Mouse (Mus musculus) 3T3-L1 (cell line): ENCODE results near the gene Sox21.
A peak's percentile ranks its signal among the peaks of the same experiment; 100 is the strongest.

Source experiments
- DNase-seq: peaks from one replicate; pipeline ENCODE4 v3.0.0-alpha.2; 2015; ENCODE audit warnings: low read depth, low spot score

Sox21 gene

GRCm38 (mm10) chr14:118236886-118237289 lies at the start of gene Sox21:
TSS of gene Sox21 (minus strand) at chr14:118237030.
- DNase-seq, result no peak

- DNase-seq, result no peak
Observed at GRCm38 (mm10) chr14:118286096-118286495, 49.3 kb upstream of the Sox21 start.

- no peak for DNase-seq
Observed at GRCm38 (mm10) chr14:118282917-118283316, 46.1 kb upstream of the Sox21 start.

GRCm38 (mm10) chr14:118282272-118282671 lies 45.4 kb upstream of the Sox21 start:
- DNase-seq, result no peak

- DNase-seq, result no peak
Observed at GRCm38 (mm10) chr14:118277704-118278498, 41.1 kb upstream of the Sox21 start.

- no peak for DNase-seq
Observed at GRCm38 (mm10) chr14:118272594-118273555, 36.0 kb upstream of the Sox21 start.

GRCm38 (mm10) chr14:118268849-118269248 lies 32.0 kb upstream of the Sox21 start:
- DNase-seq, result no peak

GRCm38 (mm10) chr14:118266660-118267059 lies 29.8 kb upstream of the Sox21 start, which contains the start of gene Gm9376:
TSS of gene Gm9376 (plus strand) at chr14:118266960.
- DNase-seq, result no peak

GRCm38 (mm10) chr14:118253381-118253780 lies 16.6 kb upstream of the Sox21 start:
- peak; percentile 2 for DNase-seq

GRCm38 (mm10) chr14:118241416-118241815 lies 4.6 kb upstream of the Sox21 start:
- no peak for DNase-seq

- no peak for DNase-seq
Observed at GRCm38 (mm10) chr14:118239351-118239750, 2.5 kb upstream of the Sox21 start.

- DNase-seq, result no peak
Observed at GRCm38 (mm10) chr14:118237786-118238185, 956 bp upstream of the Sox21 start.

- no peak for DNase-seq
Observed at GRCm38 (mm10) chr14:118235973-118236885, 601 bp downstream of the Sox21 start.

GRCm38 (mm10) chr14:118235361-118235972 lies 1.4 kb downstream of the Sox21 start:
- no peak for DNase-seq

GRCm38 (mm10) chr14:118234541-118235210 lies 2.2 kb downstream of the Sox21 start:
- DNase-seq, result no peak

- no peak for DNase-seq
Observed at GRCm38 (mm10) chr14:118233786-118234540, 2.9 kb downstream of the Sox21 start.

GRCm38 (mm10) chr14:118232381-118232970 lies 4.4 kb downstream of the Sox21 start:
- DNase-seq, result no peak

- DNase-seq, result no peak
Observed at GRCm38 (mm10) chr14:118226471-118227155, 10.2 kb downstream of the Sox21 start.
